Mouse (Mus musculus) monocyte, adult 5-6 weeks (primary cell): Measurements from ENCODE around the gene Sh3gl2. TPM values are rescaled to one million over a fixed set of nuclear protein-coding genes. Genes with fewer than 3 reads are reported as not detected.

Experiments used
- ATAC-seq: fragments of 153-309, 156-312 bp; replicated peaks from 2 replicates; pipeline ENCODE4 v1.8.0; 2017; ENCODE audit warnings: mild to moderate bottlenecking; ENCODE audit not compliant: low TSS enrichment, insufficient number of reproducible peaks, severe bottlenecking, poor library complexity, low FRiP score
- total RNA-seq: library from RNA; stranded (forward); fragments of 200-1000, 200-491, 200-594 nt; gene quantifications from 3 replicates; pipeline ENCODE4 v1.2.3, GENCODE M21; 2017

Gene Sh3gl2
- total RNA-seq: not detected in 3 replicates

DNA sequence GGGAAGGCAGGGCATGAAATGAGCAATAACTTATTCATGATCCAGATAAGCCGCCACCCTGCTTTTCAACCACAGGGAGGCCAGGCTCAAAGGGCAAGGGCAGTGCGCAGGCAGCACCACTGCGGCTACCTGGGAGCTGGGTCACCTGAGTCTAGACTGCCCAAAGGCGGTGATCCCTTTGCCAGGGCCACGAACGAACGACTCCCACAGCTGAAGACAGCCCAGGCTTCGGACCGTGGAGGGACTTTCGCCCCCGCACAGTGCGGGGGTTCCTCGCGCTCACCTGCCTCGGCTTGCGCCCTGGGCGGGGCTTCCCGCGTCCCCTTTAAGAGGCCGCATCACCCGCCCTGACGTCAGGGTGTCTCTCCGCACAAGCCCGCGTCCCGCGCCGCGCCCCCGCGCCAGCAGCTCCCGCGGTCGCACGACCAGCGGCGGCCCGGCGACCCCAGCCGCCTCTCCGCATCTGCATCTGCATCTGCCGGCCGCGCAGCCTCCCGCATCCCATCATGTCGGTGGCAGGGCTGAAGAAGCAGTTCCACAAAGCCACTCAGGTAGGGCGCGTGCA, at the start of gene Sh3gl2:
TSS of gene Sh3gl2 (plus strand) at position 56 of the 565 bp plus-strand sequence.
- ATAC-seq: no peak

DNA sequence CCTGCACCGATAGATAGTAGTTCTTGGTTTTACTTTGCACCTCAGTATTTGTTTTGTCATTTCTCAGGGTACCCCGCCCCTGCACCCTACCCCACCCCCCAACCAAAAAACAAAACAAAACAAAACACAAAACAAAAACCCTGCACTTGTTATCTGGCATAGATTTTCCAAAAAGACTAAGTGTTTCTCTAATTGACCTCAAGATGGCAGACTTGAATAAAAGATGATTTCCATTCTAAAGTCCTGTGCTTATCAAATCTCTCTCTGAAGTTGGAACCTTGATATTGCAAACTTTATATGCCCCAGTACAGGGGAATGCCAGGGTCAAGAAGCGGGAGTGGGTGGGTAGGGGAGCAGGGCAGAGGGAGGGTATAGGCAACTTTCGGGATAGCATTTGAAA, 43.8 kb upstream of the Sh3gl2 start:
- no peak for ATAC-seq

DNA sequence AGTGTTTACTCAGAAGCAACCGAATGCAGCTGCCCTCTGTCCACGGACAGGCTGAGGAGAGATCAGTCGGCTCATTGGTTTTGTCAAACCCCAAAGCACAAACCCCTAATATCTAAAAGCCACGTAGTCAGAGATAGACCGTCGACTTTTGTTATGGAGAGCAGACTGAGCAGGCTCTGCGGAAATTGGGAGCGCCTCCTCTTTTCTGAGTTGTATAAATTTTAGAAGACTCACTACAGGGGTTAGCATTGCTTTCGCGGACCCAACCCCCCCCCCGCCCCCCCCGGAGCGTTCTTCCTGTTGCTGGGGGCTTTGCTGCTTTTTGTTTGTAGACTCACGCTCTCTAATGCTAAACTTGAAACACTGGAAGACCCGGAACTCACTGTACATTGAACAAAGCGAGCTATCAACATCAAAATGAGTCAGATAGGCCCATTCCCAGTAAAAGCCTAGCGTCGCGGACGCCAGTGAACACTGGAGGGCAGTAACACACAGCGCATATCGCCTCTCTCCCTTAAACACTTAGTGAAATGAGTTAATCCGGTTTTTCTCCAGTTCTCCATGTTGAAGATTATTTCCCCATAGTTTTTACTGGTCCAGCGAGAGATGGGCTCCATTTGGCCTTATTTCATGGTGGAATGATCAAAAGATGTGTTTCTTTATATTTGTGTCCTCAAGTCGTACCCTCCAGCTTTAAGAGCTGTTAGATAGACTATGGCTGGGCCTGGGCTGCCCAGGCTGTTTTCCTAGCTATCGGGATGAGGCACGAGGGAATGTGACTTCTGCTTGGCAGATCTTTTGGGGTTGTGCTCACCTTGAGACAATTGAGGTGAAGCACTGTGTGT, 42.2 kb upstream of the Sh3gl2 start:
- ATAC-seq: no peak

DNA sequence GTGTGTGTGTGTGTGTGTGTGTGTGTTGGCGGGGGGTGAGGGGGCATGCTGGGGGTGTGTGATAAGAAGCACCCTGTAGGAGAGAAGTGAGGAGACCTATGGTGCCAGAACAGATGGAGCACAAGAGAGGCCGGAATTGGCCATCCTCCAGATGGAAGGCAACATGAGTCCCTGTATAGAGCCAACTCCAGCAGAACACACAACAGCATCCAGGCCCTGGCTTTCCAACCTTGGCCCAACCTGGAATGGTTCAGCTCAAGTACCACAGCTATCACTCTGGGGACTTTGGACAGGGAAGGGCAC, 41.7 kb upstream of the Sh3gl2 start:
- no peak for ATAC-seq

DNA sequence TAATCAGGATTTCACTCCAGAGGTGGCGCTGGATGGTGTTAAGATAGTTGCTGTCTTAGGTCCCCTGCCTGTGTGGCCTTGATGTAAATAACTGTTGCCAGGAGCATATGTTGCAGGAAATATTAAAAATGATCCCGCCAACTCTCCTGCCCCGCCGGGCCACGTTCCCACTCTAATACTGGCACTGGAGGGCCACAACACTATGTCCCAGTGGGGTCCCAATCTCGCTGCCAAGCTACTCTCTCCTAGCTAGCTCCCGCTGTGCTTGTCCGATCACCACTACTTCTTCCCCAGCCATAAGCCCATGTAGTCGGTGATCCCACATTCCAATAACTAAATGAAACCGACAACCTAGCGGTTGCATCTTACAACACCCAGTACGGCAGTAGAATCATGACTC, 36.9 kb upstream of the Sh3gl2 start:
- ATAC-seq: no peak

DNA sequence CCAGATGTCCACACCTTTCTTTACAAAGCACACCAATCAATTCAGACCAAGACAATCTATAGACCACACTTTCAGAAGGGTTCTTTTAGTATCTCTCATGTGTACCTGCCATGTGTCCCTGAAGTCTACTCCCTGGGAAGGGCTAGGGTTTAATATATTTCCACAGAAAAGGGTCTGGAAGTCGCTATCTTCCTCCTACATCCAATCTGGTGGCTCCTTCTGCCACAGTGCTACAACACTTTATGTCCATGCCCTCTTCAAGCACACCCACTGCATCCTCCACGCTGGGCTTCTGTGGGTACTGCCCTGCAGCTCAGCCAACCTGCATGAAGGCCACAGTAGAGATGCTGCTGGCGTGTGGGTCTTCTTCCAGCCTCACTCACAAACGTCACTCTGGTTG, 29.5 kb upstream of the Sh3gl2 start:
- no peak for ATAC-seq

DNA sequence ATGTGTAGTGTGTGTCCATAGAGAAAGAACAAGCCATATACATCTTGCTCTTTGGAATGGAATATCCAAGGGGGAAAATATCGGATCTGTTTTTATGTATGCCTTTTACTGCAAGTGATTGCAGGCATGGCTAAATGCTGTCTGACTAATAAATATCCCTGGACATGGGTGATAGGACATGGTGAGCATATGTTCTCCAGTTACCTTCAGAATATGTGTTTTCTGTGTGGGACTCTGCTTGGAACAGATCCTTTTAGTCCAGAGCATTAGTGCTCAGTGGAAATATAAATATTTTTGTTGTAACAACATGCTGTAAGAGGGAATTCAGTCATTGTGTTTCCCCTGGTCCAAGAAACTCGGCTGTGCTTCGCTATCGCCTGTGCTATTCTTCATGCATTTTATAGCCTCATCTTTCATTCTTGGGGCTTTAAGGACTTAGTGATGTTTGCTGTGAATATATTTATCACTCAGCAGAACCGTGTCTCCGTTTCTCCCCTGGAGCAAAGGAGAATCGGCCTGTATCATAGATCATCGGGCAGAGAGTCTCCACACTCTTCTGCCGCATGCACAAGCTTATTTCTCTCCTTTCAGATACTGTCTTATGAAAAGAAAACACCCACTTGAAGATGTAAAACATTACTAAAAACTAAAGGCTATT, 26.4 kb upstream of the Sh3gl2 start:
- ATAC-seq: no peak

DNA sequence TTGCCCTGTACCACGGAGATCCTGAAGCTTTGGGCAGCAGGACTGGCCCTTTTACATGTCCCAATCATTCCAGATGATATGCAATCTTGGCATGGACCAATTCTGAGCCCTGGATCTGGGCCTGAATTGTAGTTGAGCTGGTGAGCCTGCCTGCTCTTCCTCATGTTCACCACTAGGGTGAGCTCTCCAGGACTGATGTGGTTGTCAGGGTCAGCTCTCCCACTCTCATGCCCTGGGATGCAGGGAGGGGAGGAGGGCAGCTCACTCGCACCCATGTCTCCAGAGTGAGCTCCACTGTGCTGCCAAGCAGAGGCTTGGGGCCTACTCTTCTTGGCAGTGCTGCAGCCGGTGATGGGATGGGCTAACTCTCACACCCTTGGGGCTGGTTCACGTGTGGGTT, 18.9 kb upstream of the Sh3gl2 start:
- no peak for ATAC-seq

DNA sequence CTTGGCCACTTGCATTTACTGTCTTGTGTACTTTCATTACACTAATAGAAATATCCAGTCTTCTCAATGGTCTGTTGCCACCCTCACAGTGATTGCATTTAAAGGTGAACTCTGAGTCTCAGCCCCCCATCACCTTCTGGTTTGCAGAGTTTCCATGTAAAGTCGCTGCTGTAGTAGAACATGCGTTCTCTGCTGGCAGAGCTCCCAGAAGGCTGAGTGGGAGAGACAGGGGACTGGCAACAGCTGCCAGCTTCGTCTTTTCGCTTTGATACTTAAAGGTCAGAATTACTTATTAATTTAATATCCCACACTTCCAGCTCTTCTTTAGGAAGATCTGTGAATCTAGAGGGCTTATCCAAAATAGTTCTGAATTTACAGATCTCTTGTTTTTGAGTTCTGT, 8.7 kb upstream of the Sh3gl2 start:
- no peak for ATAC-seq

DNA sequence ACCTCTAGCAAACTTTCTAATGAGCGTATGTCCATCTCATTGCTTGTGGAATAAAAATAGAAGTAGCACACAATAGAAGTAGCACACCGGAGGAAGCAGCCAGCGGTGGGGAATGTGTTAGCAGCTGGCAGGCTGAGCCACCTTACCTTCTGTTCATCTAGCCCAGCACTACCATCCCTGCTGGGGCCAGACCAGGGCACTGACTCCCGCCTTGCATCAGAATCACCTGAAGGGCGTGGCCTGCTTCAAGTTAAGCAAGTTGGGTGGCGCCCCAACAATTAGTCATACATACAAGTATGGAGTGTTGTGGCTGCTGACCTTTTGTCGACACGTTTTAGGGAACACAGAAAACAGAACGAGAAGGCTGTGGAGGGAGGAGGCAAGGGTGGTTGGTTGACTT, 6.5 kb upstream of the Sh3gl2 start:
- ATAC-seq: no peak

DNA sequence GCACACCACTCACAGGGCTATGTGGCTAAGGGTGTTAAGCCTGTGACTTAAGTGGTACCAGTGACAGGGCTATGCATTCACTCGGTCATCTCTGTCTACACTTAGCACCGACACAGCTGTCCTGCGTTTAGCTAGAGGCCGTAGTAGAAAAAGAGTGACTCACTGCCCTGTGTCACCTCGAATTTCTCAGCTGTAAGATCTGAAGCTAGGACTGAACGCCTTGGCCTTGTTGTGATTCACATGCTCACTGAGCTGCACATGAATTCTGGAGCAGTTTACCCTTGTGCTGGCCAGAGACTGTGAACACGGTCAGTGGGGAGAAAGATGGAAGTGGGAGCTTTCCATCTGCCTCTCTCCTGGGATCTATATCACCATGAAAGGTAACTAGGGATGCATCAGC, 2.3 kb upstream of the Sh3gl2 start:
- no peak for ATAC-seq

DNA sequence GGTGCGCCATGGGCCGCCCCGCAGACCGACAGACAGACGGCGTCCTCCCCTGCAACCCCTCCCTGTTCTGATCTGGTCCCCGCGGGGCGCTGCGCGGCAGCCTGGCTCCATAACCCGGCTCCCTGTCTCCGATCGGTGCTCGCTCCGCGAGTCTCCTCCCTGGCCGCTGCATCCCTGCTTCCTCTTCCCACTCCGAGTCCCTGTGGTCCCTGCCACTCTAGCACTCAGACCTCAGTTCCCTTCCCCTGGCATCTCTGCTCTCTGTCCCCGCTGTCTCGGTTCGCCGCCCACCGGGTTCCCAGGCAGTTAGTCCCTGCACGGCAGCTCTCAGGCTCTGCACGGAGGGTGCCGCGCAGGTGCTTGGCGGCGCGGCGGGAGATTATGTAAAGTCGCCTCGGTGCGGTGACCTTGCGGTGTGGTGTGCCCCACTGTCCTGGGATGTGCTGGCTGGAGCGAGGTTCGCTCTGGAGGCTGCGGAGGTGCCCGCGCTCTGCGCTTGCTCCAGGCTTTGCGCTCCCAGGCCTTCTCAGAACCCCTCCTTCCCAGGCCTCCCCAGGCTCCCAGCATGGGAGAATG, 798 bp downstream of the Sh3gl2 start:
- no peak for ATAC-seq

DNA sequence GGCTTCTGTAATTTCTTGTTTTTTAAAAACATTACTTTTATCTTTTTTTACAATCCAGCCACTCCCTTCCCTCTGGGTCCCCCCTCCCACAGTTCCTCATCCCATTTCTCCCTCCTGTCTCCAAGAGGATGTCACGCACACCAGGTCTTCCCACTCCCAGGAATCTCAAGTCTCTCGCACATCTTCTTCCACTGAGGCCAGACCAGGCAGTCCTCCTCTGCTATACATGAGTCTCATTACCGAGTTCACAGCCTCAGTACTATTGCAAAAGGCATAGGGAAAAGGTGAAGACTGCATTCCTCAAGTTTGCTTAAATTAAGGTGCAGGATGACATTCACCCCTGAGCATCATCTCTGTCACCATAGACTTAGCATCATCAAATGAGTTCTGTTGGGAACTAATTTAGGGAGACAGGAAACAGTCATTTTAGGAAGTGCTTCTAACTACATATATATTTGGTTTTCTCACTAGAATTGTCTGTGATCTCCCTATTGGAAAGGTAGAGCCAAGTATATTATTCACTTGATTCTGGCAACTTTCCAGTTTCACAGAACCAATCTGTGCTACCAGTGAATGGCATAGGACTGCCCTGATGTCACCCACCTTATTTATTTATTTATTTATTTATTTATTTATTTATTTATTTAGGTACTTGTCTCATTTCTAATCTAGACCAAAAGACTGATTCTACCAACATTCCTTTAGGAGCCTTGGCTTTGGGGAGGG, 1.9 kb downstream of the Sh3gl2 start:
- ATAC-seq: no peak

DNA sequence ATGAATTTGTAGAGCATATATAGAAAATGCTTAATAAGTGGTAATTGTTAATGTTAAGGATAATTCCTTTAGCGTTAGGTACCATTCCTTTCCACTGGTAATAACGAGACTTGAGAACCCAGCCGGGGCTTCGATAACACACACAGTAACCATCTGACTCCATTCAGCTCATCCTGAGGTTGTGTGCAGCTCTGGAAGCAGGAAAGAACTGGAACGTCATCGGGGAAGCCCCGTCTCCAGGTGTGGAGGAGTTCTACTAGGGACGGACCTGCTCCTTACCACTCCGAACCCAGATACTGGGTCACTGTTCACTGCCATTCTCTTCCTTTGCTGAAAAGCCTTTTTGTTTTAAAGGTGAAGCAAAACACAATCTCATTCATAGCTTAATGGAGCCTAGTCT, 2.6 kb downstream of the Sh3gl2 start:
- ATAC-seq: no peak

DNA sequence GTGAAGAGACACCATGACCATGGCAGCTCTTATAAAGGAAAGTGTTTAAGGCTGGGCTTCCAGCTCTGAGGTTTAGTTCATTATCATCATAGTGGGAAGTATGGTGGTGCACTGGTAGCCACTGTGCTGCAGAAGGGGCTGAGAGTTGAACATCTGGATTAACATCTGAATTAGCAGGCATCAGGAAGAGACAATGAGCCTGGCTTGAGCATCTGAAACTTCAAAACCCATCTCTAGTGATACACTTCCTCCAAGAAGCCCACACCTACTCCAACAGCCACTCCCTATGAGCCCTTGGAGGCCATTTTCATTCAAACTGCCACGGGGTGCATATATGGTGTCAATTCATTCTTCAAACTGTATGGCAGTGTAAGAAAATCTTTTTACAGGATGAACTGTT, 3.6 kb downstream of the Sh3gl2 start:
- no peak for ATAC-seq

DNA sequence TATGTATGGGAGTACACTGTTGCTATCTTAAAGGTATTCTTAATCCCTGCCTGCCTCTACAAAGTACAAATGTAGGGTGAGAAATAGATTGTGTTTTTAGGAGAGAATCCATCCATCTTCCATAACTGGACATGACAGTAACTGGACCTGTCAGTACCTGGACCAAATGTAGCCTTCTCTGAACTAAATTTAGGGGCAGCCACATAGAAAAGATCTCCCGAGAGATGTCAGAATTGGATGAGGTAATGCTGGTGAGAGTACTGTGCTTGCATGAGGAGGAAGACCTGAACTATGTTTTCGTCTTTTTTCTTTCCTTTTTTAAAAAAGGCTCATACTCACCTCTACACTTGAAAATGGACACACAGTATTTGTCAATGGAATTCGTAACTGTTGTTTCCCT, 6.0 kb downstream of the Sh3gl2 start:
- ATAC-seq: no peak

DNA sequence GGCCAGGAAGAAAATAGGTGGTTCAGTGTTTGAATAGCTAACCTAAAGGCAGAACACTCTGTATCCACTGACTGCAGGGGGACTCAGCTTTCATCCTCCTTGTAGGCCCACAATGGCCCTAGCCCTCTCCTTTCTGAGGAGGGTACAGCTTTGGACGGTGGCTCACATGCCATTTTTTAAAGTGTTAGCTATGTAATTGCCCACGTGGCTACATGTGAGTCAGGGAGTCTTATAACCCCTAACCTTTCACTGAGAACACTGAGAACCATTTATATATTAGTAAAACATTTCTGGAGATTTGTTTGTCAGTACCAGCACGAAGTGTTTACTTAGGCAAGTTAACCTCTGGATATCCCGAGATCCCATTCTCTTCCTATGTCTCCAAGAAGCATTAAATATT, 12.1 kb downstream of the Sh3gl2 start:
- no peak for ATAC-seq

DNA sequence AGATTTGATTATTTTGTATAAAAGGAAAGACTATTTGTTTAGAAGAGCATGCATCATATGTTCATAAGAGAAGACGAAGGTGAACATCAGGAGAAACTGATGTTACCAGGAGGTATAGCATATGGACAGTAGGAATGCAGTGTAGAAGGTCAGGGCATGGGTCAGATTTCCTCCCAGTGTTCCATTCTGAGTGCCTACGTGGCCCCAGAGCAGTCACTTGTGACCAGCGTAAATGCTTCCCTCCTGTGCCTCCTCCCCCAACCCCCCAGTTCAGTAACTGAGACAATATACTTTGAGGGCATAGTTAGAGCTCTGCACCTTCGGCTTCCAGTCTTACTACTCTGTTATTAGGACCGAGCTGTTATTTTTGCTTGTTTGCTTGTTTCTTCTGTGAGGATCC, 17.8 kb downstream of the Sh3gl2 start:
- no peak for ATAC-seq

DNA sequence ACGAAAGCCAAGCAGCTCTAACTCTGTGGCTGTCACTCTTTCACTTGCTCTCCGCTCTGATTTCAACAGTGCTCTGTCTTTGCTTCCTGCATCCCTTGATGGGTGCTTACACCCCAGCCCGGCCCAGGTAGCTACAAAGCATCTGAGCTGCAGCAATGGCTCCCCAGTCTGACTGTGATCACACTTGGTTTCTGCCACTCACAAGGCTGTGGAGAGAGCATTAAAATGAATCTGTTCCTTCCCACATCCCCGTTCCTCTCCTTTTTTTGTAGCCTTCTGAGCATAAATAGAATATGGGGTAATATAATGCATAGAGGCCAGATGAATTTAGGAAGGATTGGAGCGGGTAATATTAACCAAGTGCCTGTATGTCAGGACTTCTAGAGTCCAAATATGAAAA, 21.8 kb downstream of the Sh3gl2 start:
- ATAC-seq: no peak
